Mouse (Mus musculus) hindlimb bud, embryonic 11.5 days (tissue): ENCODE results near the gene Morn1.

Experiments used
- DNase-seq: peaks from one replicate; pipeline ENCODE4 v3.0.0-alpha.2; 2012; ENCODE audit warnings: low read depth, low spot score; ENCODE audit errors: extremely low spot score

Morn1 gene

DNA sequence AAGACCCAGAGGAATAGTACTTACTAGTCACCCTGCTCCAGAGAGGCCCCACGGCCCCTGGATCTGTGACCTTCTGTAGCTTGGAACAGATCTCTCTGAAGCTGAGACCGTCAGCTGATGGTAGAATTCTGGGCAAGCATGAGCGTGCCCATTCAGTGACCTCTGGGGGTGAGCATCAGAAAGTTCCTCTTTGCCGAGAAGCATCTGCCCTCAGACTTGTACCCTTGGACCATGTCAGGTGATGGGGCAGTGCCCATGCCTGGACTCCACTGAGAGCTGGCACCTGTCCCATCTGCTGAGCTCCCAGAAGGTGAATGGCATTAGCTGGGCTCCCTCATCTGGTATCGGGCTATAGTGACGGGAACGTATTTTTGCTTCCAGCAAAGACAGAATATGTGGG lies 51.5 kb downstream of the Morn1 start:
- no peak for DNase-seq

DNA sequence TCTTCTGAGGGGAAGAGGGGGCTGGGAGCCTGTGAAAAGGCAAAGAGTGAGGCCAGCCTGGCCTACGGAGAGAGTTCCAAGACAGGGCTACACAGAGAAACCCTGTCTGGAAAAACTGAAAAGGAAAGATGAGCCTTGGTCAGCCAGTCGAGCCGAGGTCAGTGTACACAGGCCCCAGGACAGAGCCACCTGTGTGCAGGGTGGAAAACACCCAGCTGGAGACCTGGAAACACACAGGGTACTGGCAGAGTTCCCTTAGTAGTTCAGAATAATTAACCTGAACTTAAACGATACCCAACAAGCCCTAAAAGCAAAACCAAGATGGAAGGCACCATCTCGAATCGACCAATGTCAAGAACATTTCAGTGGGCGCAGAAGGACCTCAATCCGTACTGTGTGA lies 52.1 kb downstream of the Morn1 start:
- no peak for DNase-seq

DNA sequence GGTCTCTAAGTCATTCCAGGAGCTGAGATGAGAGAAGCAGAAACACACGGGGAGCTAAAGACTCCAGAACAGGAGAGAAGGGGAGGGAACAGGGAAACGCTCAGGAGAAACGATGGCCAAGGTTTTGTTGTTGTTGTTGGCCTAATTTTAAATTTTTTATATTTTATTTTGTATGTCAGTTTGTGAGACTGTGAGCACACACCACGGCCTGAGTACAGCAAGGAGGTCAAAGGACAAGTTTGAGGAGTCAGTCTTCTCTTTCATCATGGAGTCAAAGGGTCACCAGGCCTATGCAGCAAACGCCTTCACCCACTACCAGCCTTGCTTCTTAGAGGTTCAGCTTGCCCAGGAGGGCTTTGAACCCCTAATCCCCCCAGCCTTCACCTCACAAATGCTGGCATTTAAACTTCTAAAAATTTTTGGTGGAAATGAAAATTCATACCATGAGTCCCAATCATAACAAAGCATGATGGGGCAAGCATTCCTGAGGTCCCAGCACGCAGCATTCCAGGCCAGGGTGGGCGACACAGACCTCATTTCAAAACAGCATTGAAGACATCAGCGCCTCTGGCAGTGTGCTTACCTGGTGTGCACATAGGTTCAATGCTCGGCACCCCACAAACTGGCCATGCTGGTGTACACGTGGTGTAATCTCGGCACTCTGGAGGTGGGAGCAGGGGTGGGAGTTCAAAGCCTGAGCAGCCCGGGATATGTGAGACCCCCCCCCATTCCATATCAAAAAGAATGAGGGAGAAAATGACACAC lies 53.1 kb downstream of the Morn1 start:
- no peak for DNase-seq

DNA sequence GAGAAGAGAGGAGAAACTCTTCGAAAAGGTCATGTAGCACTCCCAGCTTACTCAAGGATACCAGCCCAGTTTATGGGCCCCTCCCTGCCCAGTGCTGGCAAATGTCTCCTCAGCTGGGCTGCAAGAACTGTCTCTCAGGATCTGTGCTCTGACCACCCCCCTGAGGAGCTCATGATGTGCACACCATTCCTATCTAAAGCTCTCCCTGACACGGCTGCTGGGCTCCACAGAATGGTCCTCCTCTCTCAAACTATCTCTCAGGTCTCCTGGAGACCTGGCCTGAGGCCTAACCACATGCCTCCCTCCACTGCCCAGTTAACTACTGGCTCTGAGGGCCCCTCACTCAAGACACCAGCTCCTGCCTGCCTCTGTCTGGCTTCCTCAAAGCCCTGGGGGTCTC lies 53.8 kb downstream of the Morn1 start:
- DNase-seq: no peak

DNA sequence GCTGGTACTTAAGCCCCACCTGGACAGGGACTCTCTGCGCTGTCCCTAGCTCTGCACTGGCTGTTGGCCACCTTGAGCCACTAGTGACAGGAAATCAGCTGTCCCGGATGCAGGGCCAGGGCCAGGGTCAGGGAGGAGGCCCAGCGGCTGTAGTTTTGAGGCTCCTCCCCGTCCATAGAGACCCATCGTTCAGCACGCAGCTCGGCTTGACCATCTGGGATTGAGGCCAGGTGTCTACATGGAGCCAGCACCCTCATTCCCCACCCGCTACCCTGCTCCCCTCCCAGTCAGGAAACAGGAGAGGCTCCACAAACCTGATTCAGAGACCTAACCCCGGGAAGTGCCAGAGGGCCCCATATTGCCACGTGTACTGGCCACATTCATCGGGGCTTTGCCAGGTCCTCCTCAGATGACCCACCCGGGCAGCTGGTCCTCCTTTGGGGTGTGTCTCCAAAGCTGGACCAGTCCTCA lies 54.5 kb downstream of the Morn1 start:
- no peak for DNase-seq

DNA sequence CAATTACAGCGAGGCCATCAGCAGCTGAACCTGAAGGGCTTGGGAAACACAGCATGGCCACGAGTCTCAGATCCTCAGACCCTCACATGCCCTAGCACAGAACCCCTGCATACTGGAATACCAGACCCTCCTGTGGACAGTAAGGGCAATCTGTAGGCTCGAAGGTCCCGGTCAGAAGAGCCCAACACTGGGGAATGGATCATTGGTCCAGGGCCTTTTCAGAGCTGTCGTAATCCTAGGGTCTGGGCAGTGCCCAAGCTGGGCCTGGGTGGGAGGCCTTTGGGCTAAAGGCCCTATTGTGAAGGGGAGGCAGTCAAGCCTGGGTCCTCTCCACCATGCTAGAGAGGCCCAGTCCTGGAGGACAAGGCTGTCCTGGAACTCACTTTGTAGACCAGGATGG lies 56.5 kb downstream of the Morn1 start:
- no peak for DNase-seq

DNA sequence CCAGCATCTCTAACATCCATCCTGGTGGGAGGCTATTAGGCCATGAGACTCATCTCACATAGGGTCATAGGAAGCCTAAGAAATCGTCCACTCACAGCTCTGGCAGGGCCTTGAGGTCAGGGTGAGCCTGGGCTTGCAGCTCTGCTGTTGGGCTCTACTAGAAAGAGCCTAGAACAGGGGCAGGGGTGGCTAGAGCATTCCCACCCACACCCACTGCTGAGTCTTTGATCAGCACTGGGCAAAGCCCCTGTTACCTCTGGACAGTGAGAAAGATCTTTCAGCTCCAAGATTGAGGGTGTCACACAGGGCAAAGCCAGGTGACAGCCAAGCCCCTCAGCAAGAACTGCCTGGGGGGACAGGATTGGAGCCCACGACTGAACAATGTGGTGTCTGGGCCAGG lies 57.0 kb downstream of the Morn1 start:
- DNase-seq: no peak

DNA sequence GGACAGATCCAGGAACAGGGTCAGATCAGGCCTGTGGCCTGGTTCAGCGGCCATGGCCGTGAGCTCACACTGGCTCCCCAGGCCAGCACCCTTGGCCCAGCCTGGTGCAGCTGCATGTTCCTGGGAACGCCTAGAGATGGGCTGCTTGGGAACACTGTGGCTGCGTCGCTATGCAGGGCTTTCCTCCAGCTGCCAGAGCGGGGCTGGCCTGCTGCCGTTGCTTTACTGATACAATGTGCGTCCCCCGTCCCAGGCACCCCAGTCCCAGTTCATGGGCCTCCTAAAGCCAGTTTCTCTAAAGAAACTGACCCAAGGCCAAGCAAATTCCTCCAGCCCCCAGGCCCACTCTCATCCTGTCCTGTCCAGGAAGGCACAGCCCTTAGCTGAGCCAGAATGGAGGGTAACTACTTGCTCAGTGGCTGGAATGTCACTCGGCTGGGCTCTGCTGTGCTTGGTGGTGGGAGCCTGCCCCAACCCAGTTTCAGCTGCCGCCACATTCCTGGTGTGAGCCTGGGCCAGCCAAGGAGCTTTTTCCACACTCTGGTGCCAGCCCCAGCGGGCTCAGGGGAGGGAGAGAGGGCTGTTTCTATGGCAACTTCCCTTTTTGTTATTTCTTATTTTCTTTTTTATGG lies 57.6 kb downstream of the Morn1 start:
- DNase-seq: no peak

DNA sequence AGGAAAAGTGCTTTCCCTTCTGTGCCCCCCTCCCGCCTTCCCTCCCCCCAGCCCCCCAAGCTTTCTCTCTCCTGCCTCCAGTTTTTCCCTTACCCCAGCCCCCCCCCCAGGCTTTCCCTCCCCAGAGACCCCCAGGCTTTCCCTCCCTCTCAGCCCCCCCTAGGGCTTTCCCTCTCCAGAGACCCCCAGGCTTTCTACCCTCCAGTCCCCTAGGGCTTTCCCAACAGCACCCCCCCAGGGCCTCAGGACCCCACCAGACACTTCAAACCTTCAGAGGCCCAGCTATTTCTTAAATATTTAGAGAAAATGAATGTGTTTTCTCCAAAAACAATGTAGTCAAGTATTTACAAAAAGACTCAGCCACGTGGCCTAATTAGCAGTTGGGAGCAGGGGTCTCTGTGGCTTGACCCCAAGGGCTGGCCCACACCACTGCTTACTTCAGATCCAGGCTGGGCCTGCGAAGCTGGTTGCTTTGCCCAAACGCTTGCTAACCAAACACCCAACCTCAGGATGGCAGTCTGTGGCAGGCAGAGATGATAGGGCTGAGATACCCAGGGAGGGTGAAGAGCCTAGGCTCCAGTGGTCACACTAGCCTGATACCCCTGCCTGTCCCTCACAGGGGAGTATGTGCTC lies 58.3 kb downstream of the Morn1 start:
- no peak for DNase-seq

DNA sequence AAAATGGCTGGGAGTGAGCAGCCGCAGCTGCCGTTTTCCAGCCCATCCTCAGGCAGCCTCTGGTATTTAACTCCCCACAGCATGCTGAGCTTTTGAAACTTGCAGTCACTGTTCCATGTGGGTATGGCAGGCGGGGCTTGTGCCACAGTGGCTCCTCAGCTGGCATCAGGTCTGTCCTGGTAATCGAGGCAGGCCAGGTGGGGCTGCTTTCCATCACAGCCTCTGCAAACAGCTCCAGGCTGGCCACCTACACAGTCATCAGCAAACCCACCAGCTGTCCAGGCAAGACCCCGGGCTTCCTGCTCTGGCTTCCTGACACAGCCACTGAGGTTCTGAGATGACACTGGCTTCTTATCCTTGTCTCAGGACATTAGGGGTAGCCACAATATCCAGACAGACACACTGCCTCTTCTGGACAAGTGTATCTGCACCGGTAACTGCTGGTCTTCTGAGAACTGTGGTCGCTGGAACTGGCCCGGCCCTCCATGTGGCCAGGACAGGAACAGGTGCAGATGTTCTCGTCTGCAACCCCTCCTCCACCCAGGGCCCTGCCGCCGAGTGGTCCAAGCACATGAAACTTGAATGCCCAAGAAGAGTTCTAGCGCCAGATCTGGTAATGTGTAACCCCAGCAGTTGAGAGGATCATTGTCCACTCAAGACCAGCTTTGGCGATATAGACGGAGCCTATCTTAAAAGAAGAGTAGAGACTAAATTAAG lies 59.9 kb downstream of the Morn1 start:
- no peak for DNase-seq

DNA sequence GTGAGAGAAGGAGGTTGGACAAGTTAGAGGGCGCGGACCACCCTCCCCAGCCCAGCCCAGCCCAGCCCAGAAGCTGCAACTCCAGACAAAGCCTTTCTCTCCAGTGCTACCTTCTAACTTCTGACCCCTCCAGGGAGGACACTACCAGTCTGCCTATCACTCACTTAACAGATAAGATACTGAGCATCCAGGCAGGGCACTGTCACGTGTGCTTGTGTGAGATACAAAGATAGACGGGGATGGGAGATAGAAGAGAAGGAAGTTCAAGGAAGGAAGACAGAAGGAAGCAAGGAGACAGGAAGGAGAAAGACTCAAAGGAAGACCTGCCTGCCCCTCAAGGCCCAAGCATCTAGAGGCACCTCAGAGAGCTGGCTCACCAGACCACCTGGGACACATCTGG lies 62.1 kb downstream of the Morn1 start:
- DNase-seq: no peak

DNA sequence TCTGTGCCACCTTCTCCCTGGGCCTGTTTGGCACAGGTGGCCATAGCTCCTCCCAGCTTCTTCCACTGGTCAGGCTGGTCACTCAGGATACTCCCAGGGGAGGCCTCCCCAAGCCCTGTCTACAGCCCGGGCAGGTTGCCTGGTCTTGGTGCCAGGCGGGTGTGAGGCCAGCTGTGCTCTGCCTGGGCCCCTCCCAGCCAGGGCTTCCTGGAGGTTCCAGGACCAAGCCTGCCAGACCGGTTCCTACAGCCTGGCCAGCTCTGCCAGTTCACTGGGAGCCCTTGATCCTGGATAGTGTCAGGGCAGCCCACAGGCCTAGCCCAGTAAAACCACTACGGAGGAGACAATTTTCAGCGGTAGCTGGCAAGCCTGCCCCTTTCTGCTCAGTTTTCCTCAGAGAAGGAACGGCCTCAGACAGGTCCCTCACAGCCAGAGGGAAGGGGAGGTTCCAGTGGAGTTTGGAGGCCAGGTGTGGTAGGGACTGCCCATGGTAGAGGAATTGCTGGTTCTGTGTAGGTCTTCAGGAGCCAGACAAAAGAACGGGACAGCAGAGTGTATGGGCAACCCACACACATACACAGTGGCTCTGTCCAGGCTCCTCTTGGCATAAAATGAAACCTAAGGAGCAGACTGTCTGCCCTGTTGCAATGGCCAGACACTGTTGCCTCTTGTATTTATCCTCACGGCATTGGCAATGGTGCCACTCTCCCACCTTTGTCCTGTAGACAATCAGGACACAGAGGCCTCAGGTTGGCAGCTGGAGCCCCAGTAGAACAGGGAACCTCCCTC lies 62.7 kb downstream of the Morn1 start:
- DNase-seq: no peak

DNA sequence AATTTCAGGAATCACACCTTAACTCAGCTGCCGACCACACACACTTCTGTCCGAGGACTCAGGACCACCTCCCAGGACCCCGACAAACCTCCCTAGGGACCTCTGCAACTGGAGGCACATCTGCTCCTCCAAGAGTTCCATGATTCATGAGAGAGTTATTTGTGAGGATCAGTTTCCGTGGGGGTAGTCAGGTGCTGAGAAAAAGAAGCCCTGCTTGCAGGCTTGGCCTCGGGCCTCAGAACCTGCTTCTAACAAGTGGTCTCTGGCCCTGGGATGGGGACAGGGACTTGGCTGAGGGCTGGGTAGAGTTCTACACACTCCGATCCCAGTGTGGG lies 63.5 kb downstream of the Morn1 start:
- DNase-seq: no peak

DNA sequence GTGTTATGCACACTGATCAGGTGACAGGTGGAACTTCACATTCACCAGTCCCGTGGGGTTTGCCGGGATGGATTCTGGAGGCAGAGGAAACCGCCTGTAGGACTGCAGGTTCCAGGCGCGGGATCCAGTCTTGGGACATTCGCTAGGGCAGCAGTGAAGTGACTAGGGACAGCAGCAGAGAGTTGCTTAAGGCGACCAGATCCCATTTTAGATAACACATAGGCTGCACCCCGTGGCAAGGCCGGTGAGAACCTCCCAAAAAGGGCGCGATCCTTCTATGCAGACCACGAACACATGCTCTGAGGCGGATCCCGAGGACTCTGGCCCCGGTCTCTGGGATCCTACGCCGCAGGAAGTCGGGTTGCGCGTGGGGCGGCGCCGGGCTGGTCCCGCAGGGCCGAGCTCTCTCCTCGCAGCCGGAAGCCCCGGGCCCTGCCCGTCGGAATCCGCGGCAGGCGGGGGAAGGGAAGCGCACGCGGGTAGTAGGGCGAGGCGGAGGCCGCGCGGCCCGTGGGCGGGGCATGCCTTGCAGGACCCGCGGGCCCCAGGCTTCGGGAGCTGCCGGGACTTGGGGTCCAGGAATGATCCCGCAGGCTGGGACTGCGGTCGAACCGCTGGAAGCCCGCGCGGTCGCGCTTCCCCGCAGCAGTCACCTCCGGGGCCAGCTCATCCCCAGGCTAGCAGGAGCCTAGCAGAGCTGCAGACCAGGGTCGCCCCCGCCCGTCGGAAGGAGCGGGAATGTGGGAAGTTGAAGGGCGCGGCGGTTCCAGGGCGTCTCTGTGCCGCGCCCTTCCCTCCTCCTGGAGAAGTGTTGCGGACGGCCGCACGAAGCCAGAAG lies 64.1 kb downstream of the Morn1 start:
- no peak for DNase-seq

DNA sequence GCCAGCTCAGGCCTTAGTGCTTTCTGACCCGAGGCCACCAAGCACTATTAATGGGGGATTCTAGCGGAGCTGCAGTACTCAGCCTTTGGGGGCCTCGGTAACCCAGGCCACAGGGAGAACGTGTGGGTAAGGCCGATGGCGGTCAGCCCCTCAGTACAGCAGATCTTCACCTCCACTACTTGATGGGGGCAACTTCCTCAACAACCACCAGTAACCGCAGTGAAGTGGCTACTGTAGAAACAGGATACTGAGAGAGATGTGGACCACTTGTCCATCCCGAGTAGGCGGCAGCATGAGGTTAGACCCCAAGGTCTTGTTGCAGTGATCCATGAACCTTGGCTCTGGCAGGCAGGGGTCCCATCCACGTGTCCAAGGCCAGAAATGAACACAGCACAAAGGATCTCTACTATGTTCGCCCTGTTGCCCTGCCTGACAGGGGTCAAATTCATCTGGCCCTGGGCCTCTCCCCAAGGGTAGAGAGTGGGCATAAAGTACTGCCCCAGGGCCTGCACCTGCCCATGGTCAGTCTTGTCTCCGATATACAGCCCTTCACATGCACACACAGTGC lies 64.9 kb downstream of the Morn1 start:
- no peak for DNase-seq

DNA sequence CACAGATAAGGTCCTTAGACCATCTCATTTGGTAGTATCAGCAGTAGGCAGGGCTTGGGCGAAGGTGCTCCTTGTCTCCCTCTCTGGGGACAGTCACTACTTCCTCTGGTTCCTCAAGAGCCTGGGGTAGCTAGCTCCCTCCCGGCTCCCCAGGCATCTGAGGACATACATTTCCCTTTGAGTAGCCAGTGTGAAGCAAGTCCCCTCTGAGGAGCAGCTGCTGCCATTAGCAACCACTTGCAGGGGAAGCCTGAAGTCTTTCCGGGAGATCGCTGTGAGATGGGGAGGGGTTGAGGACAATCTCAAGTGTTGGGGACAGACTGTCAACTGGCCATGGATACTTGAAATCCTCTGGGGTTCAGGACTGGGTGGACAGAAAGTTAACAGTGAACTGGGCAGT lies 65.5 kb downstream of the Morn1 start:
- no peak for DNase-seq

DNA sequence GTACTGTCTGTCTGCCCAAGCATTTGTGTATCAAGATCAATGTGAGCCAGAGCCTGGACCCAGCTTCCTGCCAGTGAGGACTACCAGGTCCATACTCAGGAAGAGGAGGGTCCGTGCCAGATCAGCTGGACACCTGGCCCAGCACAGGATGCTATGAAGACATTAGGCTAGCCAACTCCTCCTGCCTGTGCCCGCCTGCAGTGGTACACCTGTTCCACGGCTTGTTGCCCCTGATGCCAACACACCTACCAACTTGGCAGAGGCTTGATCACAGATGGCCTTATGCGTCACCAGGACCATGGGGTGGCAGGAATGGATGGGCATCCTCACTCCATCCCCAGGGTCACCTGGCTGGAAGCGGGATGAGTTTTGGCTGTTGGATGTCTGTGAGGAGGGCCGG lies 66.1 kb downstream of the Morn1 start:
- no peak for DNase-seq

DNA sequence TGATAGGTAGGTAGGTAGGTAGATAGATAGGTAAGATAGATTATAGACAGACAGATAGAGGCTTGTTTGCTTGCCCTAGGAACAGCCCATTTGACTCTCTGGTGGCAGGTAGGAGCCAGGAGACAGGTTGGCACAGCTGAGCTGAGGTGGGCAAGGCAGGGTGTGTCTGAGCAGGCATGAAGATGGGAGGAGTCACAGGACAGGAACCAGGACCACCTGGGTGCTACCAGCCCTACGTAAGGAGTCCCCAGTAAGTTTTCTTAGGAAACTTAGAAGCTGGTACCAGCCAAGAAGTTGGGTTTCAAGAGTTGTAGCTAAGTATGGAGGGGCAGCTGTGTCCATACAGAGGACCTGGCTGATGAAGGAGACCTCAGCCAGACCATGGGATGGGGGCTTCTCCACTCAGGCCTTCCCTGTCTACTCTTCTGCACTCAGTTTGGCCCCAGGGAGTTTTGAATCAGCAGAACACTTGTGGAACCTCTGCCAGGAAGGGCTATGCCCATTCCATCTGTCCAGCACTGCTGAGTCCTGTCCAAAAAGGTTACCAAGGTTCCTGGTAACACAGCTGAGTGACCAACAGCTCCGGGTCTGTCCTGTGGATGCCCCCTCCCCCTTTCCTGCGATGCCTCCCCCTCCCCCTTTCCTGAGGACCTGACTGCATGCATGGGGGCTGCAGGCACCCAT lies 67.2 kb downstream of the Morn1 start:
- DNase-seq: no peak

DNA sequence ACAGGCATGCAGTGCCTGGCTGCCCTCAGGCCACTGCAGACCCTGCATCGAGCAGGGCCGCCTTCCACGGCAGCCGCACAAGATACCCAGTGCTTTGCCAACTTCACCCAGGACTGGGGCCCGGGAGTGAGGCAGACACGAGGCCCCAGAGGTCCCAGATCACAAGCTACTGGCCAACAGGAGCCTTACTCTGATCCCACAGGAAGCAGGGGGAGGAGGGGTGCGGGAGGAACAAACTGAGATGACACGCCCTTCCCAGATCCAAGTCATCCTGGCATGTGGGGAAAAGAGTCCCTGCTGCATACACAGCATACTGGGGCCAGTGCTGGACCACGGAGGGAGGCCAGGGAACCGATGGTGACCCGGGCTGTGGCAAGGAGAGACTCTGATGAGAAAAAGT lies 68.6 kb downstream of the Morn1 start:
- no peak for DNase-seq
